Mouse (Mus musculus) small intestine, adult 2 months (tissue): ENCODE data around the gene Pidd1.

Experiments
- CTCF ChIP-seq: fragments of 200-500 bp; IDR thresholded peaks from 2 replicates; pipeline ENCODE4 v1.5.1; 2012; ENCODE audit warnings: low read depth, mild to moderate bottlenecking, control low read depth, inconsistent platforms, low read length, moderate library complexity, mixed read lengths; ENCODE audit not compliant: insufficient replicate concordance, insufficient read length; ENCODE audit errors: extremely low read depth
- POLR2A ChIP-seq: fragments of 200-500 bp; IDR thresholded peaks from 2 replicates; pipeline ENCODE4 v1.6.1; 2012; ENCODE audit warnings: low read depth, mild to moderate bottlenecking, control low read depth, inconsistent platforms, low read length, moderate library complexity

- TF ChIP-seq CTCF (peak; percentile 58; the same call in 1 of the 2 replicates), POLR2A (no peak)
Measured at GRCm38 (mm10) chr7:141481498-141482401, 37.9 kb upstream of the Pidd1 start.
